In the genomic region with DNA sequence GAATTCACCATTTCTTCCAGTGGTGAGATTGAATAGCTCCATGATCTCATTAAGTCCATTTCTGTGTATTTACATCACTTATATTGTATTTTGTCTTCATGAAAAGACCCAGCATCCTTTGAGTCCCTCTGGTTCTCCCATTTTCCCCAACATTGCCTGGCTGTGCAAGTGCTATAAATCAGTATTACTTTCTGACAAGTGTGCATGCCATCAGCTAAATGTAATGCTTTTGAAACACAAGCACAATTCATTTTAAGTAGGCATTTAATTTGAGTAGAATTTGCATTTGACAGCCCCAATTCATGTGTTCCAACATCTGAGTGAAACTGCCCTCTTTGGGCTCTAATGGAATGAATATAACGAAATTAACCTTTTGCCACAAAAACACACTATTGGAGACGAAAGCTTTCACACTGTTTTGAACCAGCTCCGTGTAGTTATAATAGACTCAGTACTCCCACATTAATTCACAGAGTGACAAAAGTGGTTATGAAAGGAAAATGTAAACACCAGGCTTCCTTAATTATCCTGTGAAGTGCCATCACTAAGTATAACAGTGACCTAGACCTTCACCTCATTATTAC, we compare ENCODE assay signal across 24 mouse cellular contexts.
A peak's percentile ranks its signal among the peaks of the same experiment; 100 is the strongest.
DNase-seq lines count a peak whose midpoint lies in the region; ATAC-seq and TF ChIP-seq lines count a peak whose summit lies in the region.
"Had no signal": no experiment of that assay in that cellular context is flagged by ENCODE, and none has a peak within 500 bp of the region (broad histone marks: within the 10 kb centered on the region; RNA-seq: fewer than 3 reads in every experiment).

No protein-coding gene starts in this region.

- no peaks in the 10 kb centered on the region for H3K9me3 ChIP-seq in hindbrain, embryonic 11.5 days (ENCODE audit: control insufficient read depth, low read length)
- H3K9me3 ChIP-seq in hindbrain, postnatal 0 days (ENCODE audit: low read length): no peaks in the 10 kb centered on the region
- H3K9me3 ChIP-seq in forebrain, embryonic 16.5 days (ENCODE audit: control insufficient read depth, low read length): no peaks in the 10 kb centered on the region
- H3K9me3 ChIP-seq: embryonic facial prominence, embryonic 12.5 days; G1E; heart, embryonic 10.5 days; hindbrain, embryonic 15.5 days had no signal

- WGBS in hindbrain, embryonic 11.5 days: 50% methylated on average over 3 of the region's 3 CpGs
- whole genome bisulfite sequencing in hindbrain, postnatal 0 days: 38% methylated on average over 3 of the region's 3 CpGs
- WGBS in forebrain, embryonic 16.5 days: 8% methylated on average over 3 of the region's 3 CpGs

- H3K36me3 ChIP-seq in hindbrain, embryonic 11.5 days (ENCODE audit: control insufficient read depth, insufficient read depth, low read length): no peaks in the 10 kb centered on the region
- H3K36me3 ChIP-seq in hindbrain, postnatal 0 days (ENCODE audit: insufficient read depth, low read length): no peaks in the 10 kb centered on the region
- no peaks in the 10 kb centered on the region for H3K36me3 ChIP-seq in forebrain, embryonic 16.5 days (ENCODE audit: control insufficient read depth, insufficient read depth)
- H3K36me3 ChIP-seq: embryonic facial prominence, embryonic 12.5 days; G1E; heart, embryonic 10.5 days; hindbrain, embryonic 15.5 days had no signal

- peak; percentile 71 for ATAC-seq in hindbrain, embryonic 11.5 days (ENCODE audit: low FRiP score)
- no peak for ATAC-seq in hindbrain, postnatal 0 days
- ATAC-seq in forebrain, embryonic 16.5 days: peak; percentile 62
- ATAC-seq: CD4-positive, CD25-positive, alpha-beta regulatory T cell, adult 4 months; inflammation-experienced regulatory T-cells, adult 6 months; intestine, postnatal 0 days had no signal

- no peak overlapping the region for H3K9ac ChIP-seq in hindbrain, embryonic 11.5 days (ENCODE audit: low read depth, low read length)
- no peak overlapping the region for H3K9ac ChIP-seq in hindbrain, postnatal 0 days (replicated peaks; ENCODE audit: low read length)
- H3K9ac ChIP-seq in forebrain, embryonic 16.5 days (replicated peaks; ENCODE audit: low read depth, low read length): no peak overlapping the region
- H3K9ac ChIP-seq: embryonic facial prominence, embryonic 12.5 days; hindbrain, embryonic 15.5 days had no signal

- H3K4me3 ChIP-seq in hindbrain, embryonic 11.5 days (ENCODE audit: low read depth, low read length): no peak overlapping the region
- H3K4me3 ChIP-seq in hindbrain, postnatal 0 days (ENCODE audit: low read length): no peak overlapping the region
- no peak overlapping the region for H3K4me3 ChIP-seq in forebrain, embryonic 16.5 days (replicated peaks; ENCODE audit: low read length)
- H3K4me3 ChIP-seq: embryonic facial prominence, embryonic 12.5 days; heart, embryonic 10.5 days; hindbrain, embryonic 15.5 days had no signal

- H3K4me2 ChIP-seq in hindbrain, embryonic 11.5 days (replicated peaks; ENCODE audit: low read depth, low read length): no peak overlapping the region
- no peak overlapping the region for H3K4me2 ChIP-seq in hindbrain, postnatal 0 days (ENCODE audit: low read depth, low read length)
- H3K4me2 ChIP-seq in forebrain, embryonic 16.5 days (ENCODE audit: low read length): no peak overlapping the region
- H3K4me2 ChIP-seq: embryonic facial prominence, embryonic 12.5 days; hindbrain, embryonic 15.5 days had no signal

- no peak overlapping the region for H3K27ac ChIP-seq in hindbrain, embryonic 11.5 days (ENCODE audit: low read depth, low read length)
- H3K27ac ChIP-seq in hindbrain, postnatal 0 days: no peak overlapping the region
- H3K27ac ChIP-seq in forebrain, embryonic 16.5 days (ENCODE audit: low read length): no peak overlapping the region
- H3K27ac ChIP-seq: embryonic facial prominence, embryonic 12.5 days; heart, embryonic 10.5 days; hindbrain, embryonic 15.5 days had no signal

- H3K27me3 ChIP-seq in hindbrain, embryonic 11.5 days (ENCODE audit: control insufficient read depth, insufficient read depth, low read length): no peaks in the 10 kb centered on the region
- H3K27me3 ChIP-seq in hindbrain, postnatal 0 days (ENCODE audit: insufficient read depth, low read length): no peaks in the 10 kb centered on the region
- H3K27me3 ChIP-seq in forebrain, embryonic 16.5 days (replicated peaks; ENCODE audit: control insufficient read depth, insufficient read depth, low read length): no peaks in the 10 kb centered on the region
- H3K27me3 ChIP-seq: embryonic facial prominence, embryonic 12.5 days; hindbrain, embryonic 15.5 days had no signal

- TF ChIP-seq CTCF in hindbrain, postnatal 0 days (IDR thresholded peaks at IDR 0.05; ENCODE audit: low read depth): no peak
- no peak for TF ChIP-seq CTCF in brain, embryonic 14.5 days (IDR thresholded peaks at IDR 0.05; ENCODE audit: borderline replicate concordance, extremely low read depth, insufficient read depth, insufficient read length)

- no peak for TF ChIP-seq POLR2A in brain, embryonic 14.5 days (IDR thresholded peaks at IDR 0.05; ENCODE audit: borderline replicate concordance, extremely low read depth, insufficient read depth, insufficient read length, poor library complexity, severe bottlenecking)

- no peaks in the 10 kb centered on the region for H3K4me1 ChIP-seq in hindbrain, embryonic 11.5 days (replicated peaks; ENCODE audit: control insufficient read depth, insufficient read depth, low read length)
- H3K4me1 ChIP-seq in hindbrain, postnatal 0 days (ENCODE audit: insufficient read depth, low read length): no peaks in the 10 kb centered on the region
- no peaks in the 10 kb centered on the region; the same call in 1 of the 2 replicates for H3K4me1 ChIP-seq in forebrain, embryonic 16.5 days (replicated peaks; ENCODE audit: control insufficient read depth, insufficient read depth, low read length)
- H3K4me1 ChIP-seq: embryonic facial prominence, embryonic 12.5 days; heart, embryonic 10.5 days; hindbrain, embryonic 15.5 days had no signal

- peak; percentile 21 for DNase-seq in embryo, embryonic 10.5 days (ENCODE audit: low spot score)
- no peak for DNase-seq in embryo, embryonic 10 days (ENCODE audit: low spot score)
- DNase-seq in hindbrain, embryonic 11.5 days (ENCODE audit: low spot score): peak; percentile 2
- no peak for DNase-seq in hindbrain, postnatal 0 days (ENCODE audit: low spot score)
- DNase-seq in brain, embryonic 14.5 days (ENCODE audit: low read depth): peak; percentile 77
- DNase-seq in right cerebral cortex, postnatal 10 days (ENCODE audit: low spot score in 2 of 2): no peak
- DNase-seq: adrenal gland, adult 8-10 months; adrenal gland, postnatal 36 days; B cell, adult 2 months; cerebellum, adult 11-12 months; cerebellum, adult 9-10 months; cerebellum, postnatal 25 days; gastrocnemius, postnatal 10 days; heart, adult 18-20 months; heart, postnatal 10 days; heart, postnatal 4 days had no signal

Comparison
In these comparisons a context has a peak if more than half of its experiments do, and no peak if none do; other contexts are left out.
1. DNase-seq: peak in embryo, embryonic 10.5 days (single experiment), hindbrain, embryonic 11.5 days (single experiment) and brain, embryonic 14.5 days (single experiment); none in embryo, embryonic 10 days (single experiment), hindbrain, postnatal 0 days (single experiment) and right cerebral cortex, postnatal 10 days (0 of 2).